Comparison of ENCODE assay signal across 9 mouse cellular contexts in the genomic region with DNA sequence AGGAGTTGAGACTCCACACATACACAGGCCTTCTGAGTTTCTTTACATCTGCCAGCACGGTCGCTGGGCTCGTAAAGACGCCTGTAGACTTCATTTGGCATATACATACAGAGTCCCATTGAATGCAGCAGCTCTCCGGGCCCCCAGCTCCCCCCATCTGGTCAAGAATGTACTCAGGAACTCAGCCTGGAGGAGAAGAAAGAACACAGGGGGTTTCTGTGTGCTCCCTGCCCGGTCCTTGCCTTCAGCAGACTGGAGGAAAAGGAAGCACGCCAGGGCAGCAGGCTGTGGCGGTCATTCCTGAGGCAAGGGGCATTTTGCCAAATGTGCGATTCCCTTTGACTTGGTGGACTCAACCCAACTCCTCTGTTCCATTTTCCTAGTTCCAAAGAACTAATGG. TPM values are rescaled to one million over a fixed set of nuclear protein-coding genes. Genes with fewer than 3 reads are reported as not detected.
DNase-seq lines count a peak whose midpoint lies in the region; ATAC-seq and TF ChIP-seq lines count a peak whose summit lies in the region.
"Had no signal": no experiment of that assay in that cellular context is flagged by ENCODE, and none has a peak within 500 bp of the region (broad histone marks: within the 10 kb centered on the region; RNA-seq: fewer than 3 reads in every experiment).

No protein-coding gene starts in this region.

- peak overlapping the region; percentile 53; the same call in 1 of the 2 replicates for H3K27ac ChIP-seq in forebrain, embryonic 10.5 days
- no peak overlapping the region for H3K27ac ChIP-seq in forebrain, embryonic 11.5 days (ENCODE audit: low read depth, low read length)
- no peak overlapping the region for H3K27ac ChIP-seq in stomach, postnatal 0 days (replicated peaks)
- H3K27ac ChIP-seq: liver, embryonic 13.5 days had no signal

- no peak for TF ChIP-seq EP300 in stomach, postnatal 0 days (optimal IDR thresholded peaks at IDR 0.05)

- DNase-seq in forebrain, embryonic 10.5 days (ENCODE audit: extremely low spot score, low spot score), result no peak
- DNase-seq in forebrain, embryonic 11.5 days (ENCODE audit: low spot score), result no peak
- DNase-seq in brain, embryonic 14.5 days (ENCODE audit: low read depth), result peak; percentile 82
- peak; percentile 23 to 38 for DNase-seq in gastrocnemius, adult 8-10 months (ENCODE audit: low spot score in 2 of 2)
- peak; percentile 70 for DNase-seq in kidney, adult 9 months
- peak; percentile 26 for DNase-seq in lung, adult 2 months
- peak; percentile 37 for DNase-seq in stomach, postnatal 0 days (ENCODE audit: low spot score)
- DNase-seq in thymus, postnatal 0 days (ENCODE audit: low spot score), result no peak
- DNase-seq: liver, embryonic 13.5 days had no signal

- ATAC-seq in forebrain, embryonic 11.5 days (replicated peaks; ENCODE audit: low FRiP score), result no peak
- ATAC-seq in stomach, postnatal 0 days (ENCODE audit: low FRiP score, low TSS enrichment), result no peak

- H3K4me2 ChIP-seq in forebrain, embryonic 11.5 days (ENCODE audit: low read depth, low read length, severe bottlenecking), result no peak overlapping the region
- no peak overlapping the region for H3K4me2 ChIP-seq in stomach, postnatal 0 days (replicated peaks; ENCODE audit: low read depth)
- H3K4me2 ChIP-seq: liver, embryonic 13.5 days had no signal

- peaks cover 7% of the 10 kb centered on the region; the same call in 1 of the 2 replicates for H3K9me3 ChIP-seq in forebrain, embryonic 10.5 days
- no peaks in the 10 kb centered on the region for H3K9me3 ChIP-seq in forebrain, embryonic 11.5 days (ENCODE audit: control insufficient read depth, low read length)
- no peaks in the 10 kb centered on the region for H3K9me3 ChIP-seq in stomach, postnatal 0 days (ENCODE audit: control insufficient read depth, low read length)
- H3K9me3 ChIP-seq: liver, embryonic 13.5 days had no signal

- H3K4me1 ChIP-seq in forebrain, embryonic 10.5 days, result peaks cover 57% of the 10 kb centered on the region
- H3K4me1 ChIP-seq in forebrain, embryonic 11.5 days (replicated peaks; ENCODE audit: control insufficient read depth, insufficient read depth, low read length), result 0 out of 2 replicates have a peak, but pooled peaks cover 4% of the 10 kb centered on the region
- H3K4me1 ChIP-seq in lung, adult 2 months (ENCODE audit: control insufficient read depth, insufficient read depth, low read length), result peaks cover 8% of the 10 kb centered on the region
- H3K4me1 ChIP-seq in stomach, postnatal 0 days (replicated peaks; ENCODE audit: control insufficient read depth, insufficient read depth), result no peaks in the 10 kb centered on the region; the same call in none of the 2 replicates

- no peak for TF ChIP-seq POLR2A in brain, embryonic 14.5 days (IDR thresholded peaks at IDR 0.05; ENCODE audit: borderline replicate concordance, extremely low read depth, insufficient read depth, insufficient read length, poor library complexity, severe bottlenecking)
- TF ChIP-seq POLR2A in lung, adult 2 months (IDR thresholded peaks at IDR 0.05; ENCODE audit: borderline replicate concordance, extremely low read depth, low read depth, low read length), result no peak

- no peak for TF ChIP-seq CTCF in brain, embryonic 14.5 days (IDR thresholded peaks at IDR 0.05; ENCODE audit: borderline replicate concordance, extremely low read depth, insufficient read depth, insufficient read length)
- no peak for TF ChIP-seq CTCF in lung, adult 2 months (IDR thresholded peaks at IDR 0.05; ENCODE audit: insufficient read depth, low read length)
- TF ChIP-seq CTCF in stomach, postnatal 0 days (IDR thresholded peaks at IDR 0.05; ENCODE audit: low read depth), result no peak

- H3K36me3 ChIP-seq in forebrain, embryonic 10.5 days (replicated peaks), result peaks cover 78% of the 10 kb centered on the region
- H3K36me3 ChIP-seq in forebrain, embryonic 11.5 days (ENCODE audit: control insufficient read depth, insufficient read depth, low read length), result no peaks in the 10 kb centered on the region; the same call in 1 of the 2 replicates
- H3K36me3 ChIP-seq in stomach, postnatal 0 days (ENCODE audit: control insufficient read depth, insufficient read depth, low read length), result no peaks in the 10 kb centered on the region

- no peaks in the 10 kb centered on the region for H3K27me3 ChIP-seq in forebrain, embryonic 10.5 days (ENCODE audit: poor library complexity, severe bottlenecking)
- no peaks in the 10 kb centered on the region for H3K27me3 ChIP-seq in forebrain, embryonic 11.5 days (ENCODE audit: control insufficient read depth, insufficient read depth, low read length)
- no peaks in the 10 kb centered on the region for H3K27me3 ChIP-seq in stomach, postnatal 0 days (ENCODE audit: control insufficient read depth, insufficient read depth, low read length)
- H3K27me3 ChIP-seq: liver, embryonic 13.5 days had no signal

- whole genome bisulfite sequencing in forebrain, embryonic 10.5 days, result 78% methylated on average over 9 of the region's 9 CpGs
- WGBS in forebrain, embryonic 11.5 days, result 79% methylated on average over 9 of the region's 9 CpGs
- 45% methylated on average over 9 of the region's 9 CpGs for WGBS in lung, adult 2 months
- 59% methylated on average over 9 of the region's 9 CpGs for WGBS in stomach, postnatal 0 days

- no peak overlapping the region for H3K4me3 ChIP-seq in forebrain, embryonic 10.5 days
- H3K4me3 ChIP-seq in forebrain, embryonic 11.5 days (ENCODE audit: low read depth, low read length), result no peak overlapping the region
- H3K4me3 ChIP-seq in lung, adult 2 months (replicated peaks; ENCODE audit: extremely low read depth, low read depth, low read length), result no peak overlapping the region
- H3K4me3 ChIP-seq in stomach, postnatal 0 days (ENCODE audit: low read depth, low read length), result no peak overlapping the region
- H3K4me3 ChIP-seq: liver, embryonic 13.5 days had no signal

- H3K9ac ChIP-seq in forebrain, embryonic 11.5 days (ENCODE audit: low read length), result no peak overlapping the region
- no peak overlapping the region for H3K9ac ChIP-seq in stomach, postnatal 0 days (ENCODE audit: low read length)
- H3K9ac ChIP-seq: liver, embryonic 13.5 days had no signal

RNA-seq across cellular contexts. Expression of gene Tcf7l1, which starts 20.2 kb away (rescaled TPM):
- polyA plus RNA-seq in forebrain, embryonic 10.5 days (2016; fragmentation: Nextera tagmentation; extraction: Ambion mirVana), result 32.9 and 33.8 TPM in 2 replicates
- 31.2 and 33.3 TPM in 2 replicates for polyA plus RNA-seq in forebrain, embryonic 11.5 days (2014; fragmentation: Nextera tagmentation; extraction: Ambion mirVana)
- polyA plus RNA-seq in brain, embryonic 14.5 days (2012; rRNA removed), result 13.1 and 14.5 TPM in 2 replicates
- total RNA-seq in gastrocnemius, adult 8-10 months (2022), result 1 to 10 TPM; 3.0 to 5.0 (median 4.2) TPM
- polyA plus RNA-seq in lung, adult 2 months (2012; rRNA removed), result 27.8 and 30.1 TPM in 2 replicates
- polyA plus RNA-seq in stomach, postnatal 0 days (2015; fragmentation: Nextera tagmentation; extraction: Ambion mirVana), result 11.1 and 12.2 TPM in 2 replicates
- polyA plus RNA-seq in thymus, postnatal 0 days (2015; fragmentation: Nextera tagmentation; extraction: Ambion mirVana), result 4.3 and 4.4 TPM in 2 replicates

Comparison
In these comparisons a context has a peak if more than half of its experiments do, and no peak if none do; other contexts are left out.
1. DNase-seq: peak in brain, embryonic 14.5 days (single experiment), gastrocnemius, adult 8-10 months (2 of 2), kidney, adult 9 months (single experiment), lung, adult 2 months (single experiment) and stomach, postnatal 0 days (single experiment); none in forebrain, embryonic 10.5 days (single experiment), forebrain, embryonic 11.5 days (single experiment) and thymus, postnatal 0 days (single experiment).